Mouse (Mus musculus) erythroblast, embryonic 14.5 days (primary cell): ENCODE data around the gene Sec24b.

Source experiments
- GATA1 ChIP-seq: IDR thresholded peaks from 2 replicates; pipeline ENCODE4 v1.6.1; 2012; ENCODE audit warnings: low read length, inconsistent platforms, mixed read lengths
- TAL1 ChIP-seq: IDR thresholded peaks from 3 replicates; pipeline ENCODE4 v1.6.1; 2012; ENCODE audit warnings: low read length, inconsistent platforms, mixed read lengths

- TF ChIP-seq GATA1 (no peak), TAL1 (no peak)
These were observed 25.2 kb upstream of the Sec24b start for GRCm38 (mm10) chr3:130086372-130087080.
